Mouse (Mus musculus): ENCODE data around the gene Flt3. TPM values are rescaled to one million over a fixed set of nuclear protein-coding genes. Genes with fewer than 3 reads are reported as not detected.

Gene Flt3
- total and polyA plus RNA-seq, 2 experiments from 2014 or later: 2.5 to 2.8 TPM

DNA sequence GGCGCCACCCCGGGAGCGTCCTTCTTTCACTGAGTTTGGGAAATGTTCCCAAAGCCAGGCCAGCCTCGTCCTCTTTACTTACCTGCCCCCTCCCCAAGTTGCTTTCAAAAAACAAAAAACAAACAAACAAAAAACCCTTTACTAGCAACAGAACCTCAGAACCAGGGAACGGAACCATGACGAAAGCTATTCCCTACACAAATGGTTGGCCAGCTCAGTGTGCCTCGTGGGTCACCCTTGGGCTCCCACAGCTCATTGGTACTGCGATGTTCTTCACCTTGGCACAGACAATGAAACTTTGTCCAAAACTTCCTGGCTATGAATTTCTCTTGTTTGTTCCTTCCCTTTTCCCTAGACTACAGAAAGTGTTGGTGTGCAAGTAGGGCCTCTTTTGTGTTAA is 98.1 kb downstream of the Flt3 start:
- H3K27ac ChIP-seq: no peak overlapping the region
- no peak overlapping the region for H3K4me3 ChIP-seq (ENCODE audit: low read length)
- no peak for TF ChIP-seq CTCF (IDR thresholded peaks at IDR 0.05; ENCODE audit: low read depth)
- no peak overlapping the region for H3K9ac ChIP-seq (replicated peaks; ENCODE audit: low read length)
- DNase-seq (ENCODE audit: low spot score) (no peak), ATAC-seq (no peak)
- no peaks in the 10 kb centered on the region for H3K4me1 ChIP-seq (ENCODE audit: insufficient read depth, low read length)
- no peaks in the 10 kb centered on the region for H3K9me3 ChIP-seq (ENCODE audit: low read length)
- WGBS: 10% methylated on average over 8 of the region's 8 CpGs
- H3K36me3 ChIP-seq (ENCODE audit: insufficient read depth, low read length): no peaks in the 10 kb centered on the region
- H3K4me2 ChIP-seq (ENCODE audit: low read depth, low read length): no peak overlapping the region
- peaks cover 98% of the 10 kb centered on the region for H3K27me3 ChIP-seq (ENCODE audit: insufficient read depth, low read length)

- Histone ChIP-seq H3K9me3 (ENCODE audit: low read length) (no peaks in the 10 kb centered on the region), H3K4me2 (ENCODE audit: low read depth, low read length) (no peak overlapping the region), H3K27me3 (ENCODE audit: insufficient read depth, low read length) (peaks cover 98% of the 10 kb centered on the region), H3K4me3 (ENCODE audit: low read length) (no peak overlapping the region), H3K36me3 (ENCODE audit: insufficient read depth, low read length) (no peaks in the 10 kb centered on the region), H3K4me1 (ENCODE audit: insufficient read depth, low read length) (no peaks in the 10 kb centered on the region), H3K27ac (no peak overlapping the region), H3K9ac (replicated peaks; ENCODE audit: low read length) (no peak overlapping the region)
- ATAC-seq (no peak), DNase-seq (ENCODE audit: low spot score) (no peak)
- WGBS: 2% methylated on average over 10 of the region's 10 CpGs
- TF ChIP-seq CTCF (IDR thresholded peaks at IDR 0.05; ENCODE audit: low read depth): no peak
These were observed 98.6 kb downstream of the Flt3 start for GRCm38 (mm10) chr5:147301781-147302070.

DNA sequence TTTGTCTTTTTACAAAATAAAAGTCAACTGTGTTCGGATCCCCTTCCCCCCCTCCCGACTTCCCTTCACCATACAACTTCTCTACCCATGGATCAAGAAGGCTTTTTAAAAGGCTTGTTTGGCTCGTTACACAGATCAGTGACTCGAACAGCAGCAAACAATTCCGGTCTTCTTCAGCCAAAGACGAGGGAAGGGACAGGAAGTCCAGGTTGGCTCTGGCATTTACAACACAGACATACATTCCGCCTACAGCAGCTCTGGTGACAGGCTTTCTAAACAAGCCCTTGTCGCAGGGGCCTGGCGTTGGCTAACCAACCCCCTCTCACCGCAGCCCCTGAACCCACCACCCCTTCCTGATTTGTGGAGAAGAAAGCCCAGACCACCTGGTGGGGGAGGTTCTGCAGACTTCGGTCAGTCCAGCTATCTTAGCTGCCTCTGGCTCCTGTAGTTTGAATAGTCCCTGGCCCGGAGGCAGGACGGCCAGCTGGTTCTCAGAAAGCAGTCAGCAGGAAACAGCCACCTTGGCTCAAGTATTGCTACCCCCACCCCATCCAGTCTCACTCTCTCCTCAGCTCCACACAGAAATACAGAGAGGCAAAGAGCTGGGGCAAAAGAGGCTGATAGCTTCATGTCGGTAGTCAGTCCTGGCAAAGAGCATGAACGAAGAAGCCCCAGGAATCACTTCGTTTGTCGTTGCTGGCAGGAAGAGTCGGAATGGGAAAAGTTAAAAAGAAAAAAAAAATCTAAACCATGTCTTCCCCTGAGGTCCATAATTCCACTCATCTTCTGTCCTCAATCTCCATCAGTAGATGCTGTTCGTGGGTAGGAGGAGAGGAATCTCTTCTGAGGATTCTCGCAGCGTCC is 99.1 kb downstream of the Flt3 start:
- H3K4me2 ChIP-seq (ENCODE audit: low read depth, low read length): no peak overlapping the region
- H3K27ac ChIP-seq: no peak overlapping the region
- DNase-seq (ENCODE audit: low spot score) (no peak), ATAC-seq (no peak)
- no peaks in the 10 kb centered on the region for H3K4me1 ChIP-seq (ENCODE audit: insufficient read depth, low read length)
- no peaks in the 10 kb centered on the region for H3K9me3 ChIP-seq (ENCODE audit: low read length)
- H3K27me3 ChIP-seq (ENCODE audit: insufficient read depth, low read length): peaks cover 94% of the 10 kb centered on the region
- 3% methylated on average over 21 of the region's 21 CpGs for WGBS
- no peaks in the 10 kb centered on the region for H3K36me3 ChIP-seq (ENCODE audit: insufficient read depth, low read length)
- no peak for TF ChIP-seq CTCF (IDR thresholded peaks at IDR 0.05; ENCODE audit: low read depth)
- H3K4me3 ChIP-seq (ENCODE audit: low read length): no peak overlapping the region
- no peak overlapping the region for H3K9ac ChIP-seq (replicated peaks; ENCODE audit: low read length)

DNA sequence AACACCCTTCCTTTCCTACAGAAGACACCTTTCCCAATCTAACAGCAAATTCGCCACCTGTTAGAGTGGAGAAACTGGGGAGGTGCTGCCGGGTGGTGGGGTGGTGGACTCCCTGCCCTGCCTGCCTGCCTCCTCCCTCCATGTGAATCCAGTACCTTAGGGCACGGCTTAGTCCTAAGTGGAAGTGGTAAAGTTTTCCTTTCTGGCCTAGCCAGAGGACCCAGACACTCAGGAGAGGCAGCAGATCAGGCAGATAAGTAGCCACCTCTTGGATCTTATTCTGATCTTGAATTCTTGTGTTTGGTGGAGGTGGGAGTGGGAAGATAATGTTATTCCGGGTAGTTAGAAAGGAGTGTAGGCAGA is 100.3 kb downstream of the Flt3 start:
- Histone ChIP-seq H3K9me3 (ENCODE audit: low read length) (no peaks in the 10 kb centered on the region), H3K4me2 (ENCODE audit: low read depth, low read length) (peak overlapping the region; percentile 28; the same call in 1 of the 2 replicates), H3K27me3 (ENCODE audit: insufficient read depth, low read length) (peaks cover 90% of the 10 kb centered on the region), H3K4me1 (ENCODE audit: insufficient read depth, low read length) (no peaks in the 10 kb centered on the region), H3K36me3 (ENCODE audit: insufficient read depth, low read length) (no peaks in the 10 kb centered on the region), H3K9ac (replicated peaks; ENCODE audit: low read length) (no peak overlapping the region), H3K4me3 (ENCODE audit: low read length) (peak overlapping the region; percentile 4; the same call in 1 of the 2 replicates), H3K27ac (no peak overlapping the region)
- 2% methylated on average over 4 of the region's 4 CpGs for WGBS
- TF ChIP-seq CTCF (IDR thresholded peaks at IDR 0.05; ENCODE audit: low read depth): no peak
- no peak for DNase-seq (ENCODE audit: low spot score)
- no peak for ATAC-seq

- Histone ChIP-seq H3K9me3 (ENCODE audit: low read length) (no peaks in the 10 kb centered on the region), H3K4me3 (ENCODE audit: low read length) (peak overlapping the region; percentile 4; the same call in 1 of the 2 replicates), H3K9ac (replicated peaks; ENCODE audit: low read length) (no peak overlapping the region), H3K4me1 (ENCODE audit: insufficient read depth, low read length) (no peaks in the 10 kb centered on the region), H3K27ac (no peak overlapping the region), H3K27me3 (ENCODE audit: insufficient read depth, low read length) (peaks cover 90% of the 10 kb centered on the region), H3K36me3 (ENCODE audit: insufficient read depth, low read length) (no peaks in the 10 kb centered on the region), H3K4me2 (ENCODE audit: low read depth, low read length) (peak overlapping the region; percentile 28)
- under 1% methylated on average over 40 of the region's 41 CpGs for WGBS
- ATAC-seq (0 out of 2 replicates have a peak, but pooled peaks have one; percentile 49), DNase-seq (ENCODE audit: low spot score) (peak; percentile 69)
- peak; percentile 63 for TF ChIP-seq CTCF (IDR thresholded peaks at IDR 0.05; ENCODE audit: low read depth)
These were observed 100.9 kb downstream of the Flt3 start for GRCm38 (mm10) chr5:147299255-147300000.

DNA sequence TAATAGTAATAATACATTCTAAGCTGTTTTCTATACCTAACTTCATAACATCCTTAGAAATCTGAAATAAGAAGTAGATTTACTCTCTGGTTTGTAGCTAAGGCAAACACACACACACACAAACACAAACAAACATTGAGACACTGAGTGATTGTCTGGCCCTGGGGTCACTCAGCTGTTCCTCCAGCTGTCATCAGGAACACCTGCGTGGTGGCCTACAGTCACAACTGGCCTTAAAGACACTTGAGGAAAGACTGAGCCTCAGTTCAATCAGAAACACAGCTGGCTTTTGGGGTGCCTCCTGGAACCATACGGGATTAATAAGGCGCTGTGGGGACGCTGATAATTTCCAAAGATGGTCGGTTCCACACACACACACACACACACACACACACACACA is 103.0 kb downstream of the Flt3 start:
- WGBS: 62% methylated on average over 5 of the region's 5 CpGs
- no peaks in the 10 kb centered on the region for H3K36me3 ChIP-seq (ENCODE audit: insufficient read depth, low read length)
- TF ChIP-seq CTCF (IDR thresholded peaks at IDR 0.05; ENCODE audit: low read depth): no peak

More for the DNA sequence above, 103.0 kb downstream of the Flt3 start:
- no peak for DNase-seq (ENCODE audit: low spot score)
- Histone ChIP-seq H3K4me3 (ENCODE audit: low read length) (no peak overlapping the region), H3K27me3 (ENCODE audit: insufficient read depth, low read length) (peaks cover 90% of the 10 kb centered on the region), H3K9ac (replicated peaks; ENCODE audit: low read length) (no peak overlapping the region), H3K4me1 (ENCODE audit: insufficient read depth, low read length) (no peaks in the 10 kb centered on the region), H3K4me2 (ENCODE audit: low read depth, low read length) (no peak overlapping the region), H3K9me3 (ENCODE audit: low read length) (no peaks in the 10 kb centered on the region), H3K27ac (no peak overlapping the region)
- ATAC-seq: no peak

All from hindbrain, postnatal 0 days (tissue).